Mouse (Mus musculus): ENCODE results near the gene Nbl1.

Nbl1 gene

GRCm38 (mm10) chr4:139100326-139100725 is 7.5 kb upstream of the Nbl1 start:
- DNase-seq (ENCODE audit: low spot score), result no peak

GRCm38 (mm10) chr4:139096201-139096600 is 3.4 kb upstream of the Nbl1 start:
- DNase-seq (ENCODE audit: low spot score), result no peak

GRCm38 (mm10) chr4:139095406-139095805 is 2.6 kb upstream of the Nbl1 start:
- no peak for DNase-seq (ENCODE audit: low spot score)

GRCm38 (mm10) chr4:139093196-139093530 is 370 bp upstream of the Nbl1 start:
- no peak for DNase-seq (ENCODE audit: low spot score)

GRCm38 (mm10) chr4:139091478-139092355 is 1.1 kb downstream of the Nbl1 start:
- DNase-seq (ENCODE audit: low spot score), result no peak

GRCm38 (mm10) chr4:139091066-139091465 is 1.7 kb downstream of the Nbl1 start:
- DNase-seq (ENCODE audit: low spot score), result no peak

- no peak for DNase-seq (ENCODE audit: low spot score)
These were observed 2.4 kb downstream of the Nbl1 start for GRCm38 (mm10) chr4:139090303-139090940.

GRCm38 (mm10) chr4:139088982-139089671 is 3.7 kb downstream of the Nbl1 start:
- no peak for DNase-seq (ENCODE audit: low spot score)

GRCm38 (mm10) chr4:139086984-139087383 is 5.8 kb downstream of the Nbl1 start:
- DNase-seq (ENCODE audit: low spot score), result no peak

- peak; percentile 76 for DNase-seq (ENCODE audit: low spot score)
These were observed 6.8 kb downstream of the Nbl1 start for GRCm38 (mm10) chr4:139086037-139086436.

GRCm38 (mm10) chr4:139085337-139085736 is 7.5 kb downstream of the Nbl1 start:
- DNase-seq (ENCODE audit: low spot score), result no peak

- no peak for DNase-seq (ENCODE audit: low spot score)
These were observed 9.8 kb downstream of the Nbl1 start for GRCm38 (mm10) chr4:139082790-139083564.

- no peak for DNase-seq (ENCODE audit: low spot score)
These were observed 11.4 kb downstream of the Nbl1 start for GRCm38 (mm10) chr4:139081270-139081931.

- DNase-seq (ENCODE audit: low spot score), result no peak
These were observed 12.5 kb downstream of the Nbl1 start for GRCm38 (mm10) chr4:139080259-139080658.

- no peak for DNase-seq (ENCODE audit: low spot score)
These were observed 13.4 kb downstream of the Nbl1 start for GRCm38 (mm10) chr4:139079439-139079838.

- no peak for DNase-seq (ENCODE audit: low spot score)
These were observed 14.1 kb downstream of the Nbl1 start for GRCm38 (mm10) chr4:139078726-139079125.

GRCm38 (mm10) chr4:139078313-139078712 is 14.5 kb downstream of the Nbl1 start:
- no peak for DNase-seq (ENCODE audit: low spot score)

GRCm38 (mm10) chr4:139075915-139076314 is 16.9 kb downstream of the Nbl1 start:
- no peak for DNase-seq (ENCODE audit: low spot score)

- DNase-seq (ENCODE audit: low spot score), result no peak
These were observed 17.6 kb downstream of the Nbl1 start, which contains the start of gene Htr6 for GRCm38 (mm10) chr4:139075041-139075711. Htr6 (minus strand) TSS chr4:139075570.

GRCm38 (mm10) chr4:139074060-139074459 is 18.7 kb downstream of the Nbl1 start:
- no peak for DNase-seq (ENCODE audit: low spot score)

GRCm38 (mm10) chr4:139068287-139068686 is 24.5 kb downstream of the Nbl1 start:
- DNase-seq (ENCODE audit: low spot score), result no peak

All from left cerebral cortex, adult 11 months (tissue).